Mouse (Mus musculus): ENCODE data around the gene Hist1h4h.
A peak's percentile ranks its signal among the peaks of the same experiment; 100 is the strongest.
"Not testable (repeated sequence)": the region's sequence is repeated elsewhere in the genome, so short reads cannot be mapped to it uniquely, and the experiment has no call there.

The Hist1h4h gene

GRCm38 (mm10) chr13:23555839-23556416, 25.1 kb downstream of the Hist1h4h start:
- peak; percentile 41 to 78 for DNase-seq

- no peak for DNase-seq
Measured at GRCm38 (mm10) chr13:23556906-23557305, 26.1 kb downstream of the Hist1h4h start.

GRCm38 (mm10) chr13:23560699-23561098, 29.8 kb downstream of the Hist1h4h start:
- not testable (repeated sequence) for DNase-seq

- DNase-seq = not testable (repeated sequence)
Measured at GRCm38 (mm10) chr13:23561531-23561882, 30.7 kb downstream of the Hist1h4h start.

GRCm38 (mm10) chr13:23561883-23562659, 31.2 kb downstream of the Hist1h4h start, which contains the start of gene Hist1h3e:
Gene Hist1h3e (minus strand): TSS chr13:23562369.
- peak; percentile 86 to 89 for DNase-seq

GRCm38 (mm10) chr13:23562699-23563462, 32.0 kb downstream of the Hist1h4h start:
- peak in 1 of 2 experiments; percentile 33 for DNase-seq

- DNase-seq = no peak
Measured at GRCm38 (mm10) chr13:23564482-23564881, 33.6 kb downstream of the Hist1h4h start.

GRCm38 (mm10) chr13:23570261-23571021, 39.6 kb downstream of the Hist1h4h start:
- DNase-seq = not testable (repeated sequence)

- DNase-seq = peak; percentile 26 to 75
Measured at GRCm38 (mm10) chr13:23571022-23571503, 40.2 kb downstream of the Hist1h4h start, which contains the start of the genes Hist1h2ae and Hist1h2bg. Gene Hist1h2ae (minus strand): TSS chr13:23571220. Gene Hist1h2bg (plus strand): TSS chr13:23571396.

- DNase-seq = not testable (repeated sequence)
Measured at GRCm38 (mm10) chr13:23571504-23572217, 40.8 kb downstream of the Hist1h4h start.

- DNase-seq = no peak
Measured at GRCm38 (mm10) chr13:23572218-23573033, 41.6 kb downstream of the Hist1h4h start.

- DNase-seq = not testable (repeated sequence)
Measured at GRCm38 (mm10) chr13:23573034-23573897, 42.4 kb downstream of the Hist1h4h start.

- peak; percentile 68 to 71 for DNase-seq
Measured at GRCm38 (mm10) chr13:23573898-23574524, 43.2 kb downstream of the Hist1h4h start, which contains the start of the genes Hist1h2bf and Hist1h2ad. Gene Hist1h2bf (minus strand): TSS chr13:23574196. Gene Hist1h2ad (plus strand): TSS chr13:23574381.

- DNase-seq = not testable (repeated sequence)
Measured at GRCm38 (mm10) chr13:23574546-23575170, 43.8 kb downstream of the Hist1h4h start.

- no peak for DNase-seq
Measured at GRCm38 (mm10) chr13:23575271-23575851, 44.5 kb downstream of the Hist1h4h start, which contains the start of gene Hist1h3d. Gene Hist1h3d (plus strand): TSS chr13:23575763.

- DNase-seq = not testable (repeated sequence)
Measured at GRCm38 (mm10) chr13:23575864-23576313, 45.0 kb downstream of the Hist1h4h start.

GRCm38 (mm10) chr13:23576351-23576881, 45.6 kb downstream of the Hist1h4h start:
- DNase-seq = no peak
